Mouse (Mus musculus): ENCODE measurements around the gene Gpr132.

- no peak for TF ChIP-seq CTCF (IDR thresholded peaks at IDR 0.05; ENCODE audit: extremely low read depth, insufficient read depth, insufficient read length, insufficient replicate concordance)
- no peak for TF ChIP-seq POLR2A (IDR thresholded peaks at IDR 0.05; ENCODE audit: low read depth, low read length)
These were observed 6.1 kb downstream of the Gpr132 start for GRCm38 (mm10) chr12:112861911-112862321.

Data from spleen, adult 2 months (tissue).